Mouse (Mus musculus): Measurements from ENCODE around the gene Polg2. TPM values are rescaled to one million over a fixed set of nuclear protein-coding genes. Genes with fewer than 3 reads are reported as not detected.
A peak's percentile ranks its signal among the peaks of the same experiment; 100 is the strongest.

Polg2 gene
- polyA plus RNA-seq, 1 experiment: 4.4 TPM

DNA sequence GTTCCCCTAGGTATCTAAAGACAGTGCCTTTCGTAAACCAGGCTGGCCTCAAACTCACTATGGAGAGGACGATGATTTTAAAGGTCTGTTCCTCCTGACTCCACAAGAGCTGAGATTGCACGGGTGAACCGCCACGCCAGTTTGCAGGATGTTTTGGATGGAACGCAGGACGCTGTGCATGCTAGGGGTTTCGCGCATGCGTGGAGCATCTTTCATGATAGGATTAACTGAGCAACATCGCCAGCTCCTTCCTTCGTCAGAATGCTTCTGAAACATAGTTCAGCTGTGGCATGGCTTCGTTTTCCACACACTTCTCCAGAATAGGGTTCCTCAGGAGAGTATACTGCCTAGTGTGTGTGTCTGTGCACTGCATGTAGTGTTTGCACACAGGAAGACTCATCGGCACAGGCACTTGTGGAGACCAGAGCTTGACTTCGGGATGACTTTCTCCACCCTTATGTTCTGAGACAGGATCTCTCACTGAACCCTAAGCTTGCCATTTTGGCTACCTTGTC is 55.7 kb downstream of the Polg2 start:
- Histone ChIP-seq H3K4me2 (ENCODE audit: low read depth) (no peak overlapping the region), H3K36me3 (ENCODE audit: control insufficient read depth, insufficient read depth) (no peaks in the 10 kb centered on the region), H3K4me3 (no peak overlapping the region), H3K79me2 (ENCODE audit: control insufficient read depth, insufficient read depth) (no peaks in the 10 kb centered on the region), H3ac (ENCODE audit: control insufficient read depth, insufficient read length) (no peak overlapping the region), H3K27me3 (ENCODE audit: control insufficient read depth, insufficient read depth, insufficient read length) (no peaks in the 10 kb centered on the region)
- TF ChIP-seq MAX (IDR thresholded peaks at IDR 0.05; ENCODE audit: low read depth) (no peak), SRF (IDR thresholded peaks at IDR 0.05; ENCODE audit: control insufficient read depth, insufficient read length, low read depth) (no peak), E2F4 (IDR thresholded peaks at IDR 0.05; ENCODE audit: insufficient read depth) (no peak), POLR2A (IDR thresholded peaks at IDR 0.05; ENCODE audit: insufficient read length, low read depth) (no peak), USF1 (IDR thresholded peaks at IDR 0.05; ENCODE audit: low read depth) (no peak), MYOD1 (IDR thresholded peaks at IDR 0.05; ENCODE audit: control insufficient read depth in 1 of 3, insufficient read length in 2 of 3, low read depth in 2 of 3) (no peak), MYOG (IDR thresholded peaks at IDR 0.05; ENCODE audit: control insufficient read depth in 1 of 3, insufficient read depth in 1 of 3, insufficient read length in 2 of 3, low read depth in 2 of 3) (no peak), TCF3 (IDR thresholded peaks at IDR 0.05; ENCODE audit: insufficient read length, low read depth) (no peak), POLR2AphosphoS2 (IDR thresholded peaks at IDR 0.05; ENCODE audit: insufficient read length, low read depth) (no peak)

DNA sequence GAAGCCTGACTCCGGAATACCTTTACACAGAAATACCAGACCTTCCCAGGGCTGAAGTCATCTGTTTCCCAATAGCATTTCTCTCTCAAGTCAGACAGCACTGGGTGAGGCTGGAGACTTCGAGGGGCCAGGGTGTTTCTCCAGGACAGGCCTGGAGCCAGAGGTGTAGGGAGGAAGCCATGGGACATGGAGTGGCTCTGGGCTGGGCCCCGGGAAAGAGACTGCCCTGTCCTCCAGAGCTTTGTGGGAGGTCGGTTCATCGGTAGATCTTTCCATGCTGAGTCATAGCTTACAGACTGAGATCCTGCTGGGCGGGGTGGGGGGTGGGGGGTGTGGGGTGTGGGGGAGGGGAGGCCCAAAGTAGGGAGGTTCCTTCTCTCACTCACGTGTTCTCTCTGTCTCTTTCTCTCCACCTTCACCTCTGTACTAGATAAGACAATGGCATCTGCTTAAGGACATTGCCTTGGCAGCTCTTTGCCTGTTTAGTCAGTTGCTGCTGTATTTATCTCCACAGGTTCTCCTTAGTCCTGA is 56.4 kb downstream of the Polg2 start:
- Histone ChIP-seq H3ac (ENCODE audit: control insufficient read depth, insufficient read length) (no peak overlapping the region), H3K79me2 (ENCODE audit: control insufficient read depth, insufficient read depth) (no peaks in the 10 kb centered on the region), H3K4me3 (no peak overlapping the region), H3K4me2 (ENCODE audit: low read depth) (peak overlapping the region; percentile 48), H3K36me3 (ENCODE audit: control insufficient read depth, insufficient read depth) (no peaks in the 10 kb centered on the region), H3K27me3 (ENCODE audit: control insufficient read depth, insufficient read depth, insufficient read length) (no peaks in the 10 kb centered on the region)
- TF ChIP-seq TCF12 (IDR thresholded peaks at IDR 0.05; ENCODE audit: insufficient read depth, poor library complexity, severe bottlenecking) (no peak), CEBPB (IDR thresholded peaks at IDR 0.05; ENCODE audit: insufficient read depth, poor library complexity, severe bottlenecking) (no peak), REST (IDR thresholded peaks at IDR 0.05; ENCODE audit: insufficient read depth, insufficient read length) (no peak)

DNA sequence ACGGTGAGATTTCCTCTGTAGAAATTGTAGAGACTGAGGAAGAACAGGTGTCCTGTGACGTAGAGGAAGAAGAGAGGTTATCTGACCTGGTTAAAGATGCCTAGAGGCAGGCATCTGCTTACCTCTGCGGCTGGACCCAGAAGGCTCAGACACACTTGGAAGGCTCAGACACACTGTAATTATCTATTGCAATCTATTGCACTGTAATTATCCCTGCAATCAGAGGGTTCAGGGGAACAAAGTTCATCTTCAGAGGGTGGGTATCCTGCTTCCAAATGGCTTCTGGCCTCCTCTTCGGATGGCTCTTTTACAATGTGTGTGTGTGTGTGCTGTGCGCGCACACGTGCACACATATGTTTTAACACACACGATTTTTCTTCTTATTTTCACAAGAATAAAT is 59.0 kb downstream of the Polg2 start:
- Histone ChIP-seq H3K79me2 (ENCODE audit: control insufficient read depth, insufficient read depth) (no peaks in the 10 kb centered on the region), H3K36me3 (ENCODE audit: control insufficient read depth, insufficient read depth) (no peaks in the 10 kb centered on the region), H3K27me3 (ENCODE audit: control insufficient read depth, insufficient read depth, insufficient read length) (no peaks in the 10 kb centered on the region), H3ac (ENCODE audit: control insufficient read depth, insufficient read length) (no peak overlapping the region), H3K4me3 (no peak overlapping the region), H3K4me2 (ENCODE audit: low read depth) (no peak overlapping the region)
- TF ChIP-seq CEBPB (IDR thresholded peaks at IDR 0.05; ENCODE audit: insufficient read depth, poor library complexity, severe bottlenecking) (no peak), POLR2A (IDR thresholded peaks at IDR 0.05; ENCODE audit: insufficient read length, low read depth) (no peak), SRF (IDR thresholded peaks at IDR 0.05; ENCODE audit: control insufficient read depth, insufficient read length, low read depth) (no peak), MYOD1 (IDR thresholded peaks at IDR 0.05; ENCODE audit: control insufficient read depth in 1 of 3, insufficient read length in 2 of 3, low read depth in 2 of 3) (no peak), TCF12 (IDR thresholded peaks at IDR 0.05; ENCODE audit: insufficient read depth, poor library complexity, severe bottlenecking) (no peak), MYOG (IDR thresholded peaks at IDR 0.05; ENCODE audit: control insufficient read depth in 1 of 3, insufficient read depth in 1 of 3, insufficient read length in 2 of 3, low read depth in 2 of 3) (no peak), MAX (IDR thresholded peaks at IDR 0.05; ENCODE audit: low read depth) (no peak), TCF3 (IDR thresholded peaks at IDR 0.05; ENCODE audit: insufficient read length, low read depth) (no peak), USF1 (IDR thresholded peaks at IDR 0.05; ENCODE audit: low read depth) (no peak), POLR2AphosphoS2 (IDR thresholded peaks at IDR 0.05; ENCODE audit: insufficient read length, low read depth) (no peak), REST (IDR thresholded peaks at IDR 0.05; ENCODE audit: insufficient read depth, insufficient read length) (no peak), E2F4 (IDR thresholded peaks at IDR 0.05; ENCODE audit: insufficient read depth) (no peak)

Other genes starting within 250 kb of the Polg2 start
- 7.0 TPM for gene Tex2, start 166.1 kb downstream of the Polg2 start, polyA plus RNA-seq (2012; fragmentation: generic; extraction: Trizol)
- gene Pecam1, start 28.9 kb downstream of the Polg2 start, polyA plus RNA-seq (2012; fragmentation: generic; extraction: Trizol): 0.01 TPM
- 7.7 TPM for gene Milr1, start 28.3 kb downstream of the Polg2 start, polyA plus RNA-seq (2012; fragmentation: generic; extraction: Trizol)
- 198 TPM for gene Ddx5, start 9.6 kb upstream of the Polg2 start, polyA plus RNA-seq (2012; fragmentation: generic; extraction: Trizol)
- gene Cep95, start 9.7 kb upstream of the Polg2 start, polyA plus RNA-seq (2012; fragmentation: generic; extraction: Trizol): 3.5 TPM
- gene Smurf2, start 141.2 kb upstream of the Polg2 start, polyA plus RNA-seq (2012; fragmentation: generic; extraction: Trizol): 11.5 TPM
- 32.8 TPM for gene Kpna2, start 220.0 kb upstream of the Polg2 start, polyA plus RNA-seq (2012; fragmentation: generic; extraction: Trizol)
- 2.5 TPM for gene 1810010H24Rik, start 246.1 kb upstream of the Polg2 start, polyA plus RNA-seq (2012; fragmentation: generic; extraction: Trizol)